Mouse (Mus musculus): ENCODE data around the gene Dyrk1a. TPM values are rescaled to one million over a fixed set of nuclear protein-coding genes. Genes with fewer than 3 reads are reported as not detected.

Gene Dyrk1a
- polyA plus RNA-seq, 1 experiment, result 41.7 TPM

DNA sequence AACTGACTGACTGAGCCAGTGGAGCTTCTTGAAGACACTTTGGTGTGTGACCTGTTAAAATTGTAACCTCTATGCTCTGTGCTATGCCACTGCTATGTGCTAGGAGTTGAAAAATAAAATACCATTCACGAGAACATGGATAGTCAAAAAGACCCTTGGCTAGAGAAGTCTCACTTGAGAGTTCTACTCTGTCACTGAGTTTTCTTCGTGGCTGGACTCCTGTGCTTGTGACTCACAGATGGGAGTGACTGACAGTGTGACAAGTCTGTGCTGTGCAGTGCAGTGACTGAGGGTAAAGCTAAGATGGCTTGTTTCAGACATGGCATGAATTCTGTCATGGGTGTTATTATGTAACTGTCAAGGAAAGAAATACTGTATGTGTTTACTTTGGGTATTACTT, 2.6 kb downstream of the Dyrk1a start:
- H3K4me3 ChIP-seq (replicated peaks; ENCODE audit: insufficient read depth, low read depth, low read length), result peak overlapping the region; percentile 40
- H3K4me1 ChIP-seq (ENCODE audit: control insufficient read depth, insufficient read depth, low read length), result peaks cover 22% of the 10 kb centered on the region
- H3K27ac ChIP-seq (ENCODE audit: insufficient read depth, low read length), result no peak overlapping the region
- 3% methylated on average over 2 of the region's 2 CpGs for WGBS
- TF ChIP-seq POLR2A (IDR thresholded peaks at IDR 0.05; ENCODE audit: borderline replicate concordance, insufficient read depth, low read length), result no peak
- no peak for TF ChIP-seq CTCF (IDR thresholded peaks at IDR 0.05; ENCODE audit: borderline replicate concordance, insufficient read depth, low read depth, low read length)
- DNase-seq, result no peak
- no peaks in the 10 kb centered on the region for H3K27me3 ChIP-seq (ENCODE audit: control insufficient read depth, insufficient read depth, low read length)

DNA sequence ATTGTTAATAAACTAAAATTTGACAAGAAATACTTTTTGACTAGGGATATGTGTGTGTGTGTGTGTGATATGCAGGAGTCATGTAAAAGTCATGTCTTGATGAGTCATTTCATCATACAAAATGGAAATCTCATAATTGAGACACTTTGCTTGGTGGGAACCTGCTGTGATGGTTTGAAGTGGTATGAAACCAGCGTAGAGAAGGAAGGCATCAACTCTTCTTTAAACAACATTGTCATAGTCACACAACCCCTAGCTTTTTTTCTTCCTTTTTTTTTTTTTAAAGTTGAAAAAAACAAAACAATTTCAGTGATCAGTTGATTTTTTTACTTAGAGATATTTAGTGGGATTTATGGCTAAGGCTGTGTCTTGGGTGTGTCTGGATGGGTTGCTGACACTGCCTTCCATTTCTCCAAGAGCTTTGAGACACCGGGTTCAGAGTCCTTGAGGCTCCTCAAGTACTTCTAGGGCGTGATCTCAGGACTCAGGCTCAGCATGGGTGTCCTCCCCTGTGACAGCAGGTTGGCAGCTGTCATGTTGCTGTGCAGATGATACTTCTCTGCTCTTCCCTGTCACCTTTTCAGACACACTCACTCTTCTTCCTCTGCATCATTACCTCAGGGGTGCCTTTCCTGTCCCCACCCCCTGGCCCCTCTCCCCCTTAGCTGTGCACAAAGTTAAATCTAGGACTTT, 4.4 kb downstream of the Dyrk1a start:
- H3K27ac ChIP-seq (ENCODE audit: insufficient read depth, low read length), result no peak overlapping the region
- TF ChIP-seq POLR2A (IDR thresholded peaks at IDR 0.05; ENCODE audit: borderline replicate concordance, insufficient read depth, low read length), result no peak
- no peak for TF ChIP-seq CTCF (IDR thresholded peaks at IDR 0.05; ENCODE audit: borderline replicate concordance, insufficient read depth, low read depth, low read length)
- H3K27me3 ChIP-seq (ENCODE audit: control insufficient read depth, insufficient read depth, low read length), result no peaks in the 10 kb centered on the region

DNA sequence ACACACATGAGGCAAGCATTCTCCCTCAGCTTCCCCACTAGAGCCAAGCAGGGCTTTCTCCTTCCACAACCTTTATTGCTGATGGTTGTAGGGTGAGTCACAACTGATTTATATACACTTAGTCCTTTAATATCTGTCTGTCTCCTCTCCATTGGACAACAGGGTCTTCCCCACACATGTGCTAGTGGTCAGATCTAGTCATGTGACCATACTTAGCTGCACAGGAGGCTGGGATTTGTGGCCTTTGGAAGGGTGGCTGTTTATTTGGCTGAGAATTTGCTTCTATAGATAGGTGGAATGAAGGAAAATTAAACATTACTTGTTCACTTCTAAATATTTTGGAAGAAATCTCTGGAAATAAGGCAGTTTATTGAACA, 4.9 kb downstream of the Dyrk1a start:
- TF ChIP-seq CTCF (IDR thresholded peaks at IDR 0.05; ENCODE audit: borderline replicate concordance, insufficient read depth, low read depth, low read length) (no peak), POLR2A (IDR thresholded peaks at IDR 0.05; ENCODE audit: borderline replicate concordance, insufficient read depth, low read length) (no peak)
- Histone ChIP-seq H3K27me3 (ENCODE audit: control insufficient read depth, insufficient read depth, low read length) (no peaks in the 10 kb centered on the region), H3K4me1 (ENCODE audit: control insufficient read depth, insufficient read depth, low read length) (peaks cover 31% of the 10 kb centered on the region), H3K4me3 (replicated peaks; ENCODE audit: insufficient read depth, low read depth, low read length) (no peak overlapping the region), H3K27ac (ENCODE audit: insufficient read depth, low read length) (no peak overlapping the region)
- no peak for DNase-seq

More for the DNA sequence above, 4.4 kb downstream of the Dyrk1a start:
- 20% methylated on average over 3 of the region's 3 CpGs for WGBS
- Histone ChIP-seq H3K4me3 (replicated peaks; ENCODE audit: insufficient read depth, low read depth, low read length) (no peak overlapping the region), H3K4me1 (ENCODE audit: control insufficient read depth, insufficient read depth, low read length) (peaks cover 31% of the 10 kb centered on the region)
- no peak for DNase-seq

DNA sequence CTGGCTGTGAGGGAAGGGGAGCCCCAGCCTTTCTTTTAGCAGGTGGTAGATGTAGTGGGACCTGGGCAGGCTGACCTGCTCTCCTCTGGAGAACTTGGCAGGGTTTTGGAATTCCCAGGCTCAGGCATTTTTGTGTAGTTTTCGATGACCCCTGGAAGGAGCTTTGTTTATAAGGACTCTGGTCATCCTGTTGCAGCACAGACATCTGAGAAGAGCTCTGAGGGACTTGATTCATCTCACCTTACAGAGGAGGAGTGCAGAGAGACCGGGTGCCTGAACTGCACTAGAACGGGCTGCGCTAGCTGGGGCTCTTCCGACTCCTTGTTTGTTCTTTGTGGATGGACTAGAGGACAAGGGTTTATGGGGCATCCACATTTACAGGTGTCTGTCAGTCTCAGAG, 5.9 kb downstream of the Dyrk1a start:
- DNase-seq, result no peak
- H3K27ac ChIP-seq (ENCODE audit: insufficient read depth, low read length), result no peak overlapping the region
- no peaks in the 10 kb centered on the region for H3K27me3 ChIP-seq (ENCODE audit: control insufficient read depth, insufficient read depth, low read length)
- TF ChIP-seq POLR2A (IDR thresholded peaks at IDR 0.05; ENCODE audit: borderline replicate concordance, insufficient read depth, low read length) (no peak), CTCF (IDR thresholded peaks at IDR 0.05; ENCODE audit: borderline replicate concordance, insufficient read depth, low read depth, low read length) (no peak)
- WGBS, result 28% methylated on average over 5 of the region's 5 CpGs
- peaks cover 37% of the 10 kb centered on the region for H3K4me1 ChIP-seq (ENCODE audit: control insufficient read depth, insufficient read depth, low read length)
- no peak overlapping the region for H3K4me3 ChIP-seq (replicated peaks; ENCODE audit: insufficient read depth, low read depth, low read length)

DNA sequence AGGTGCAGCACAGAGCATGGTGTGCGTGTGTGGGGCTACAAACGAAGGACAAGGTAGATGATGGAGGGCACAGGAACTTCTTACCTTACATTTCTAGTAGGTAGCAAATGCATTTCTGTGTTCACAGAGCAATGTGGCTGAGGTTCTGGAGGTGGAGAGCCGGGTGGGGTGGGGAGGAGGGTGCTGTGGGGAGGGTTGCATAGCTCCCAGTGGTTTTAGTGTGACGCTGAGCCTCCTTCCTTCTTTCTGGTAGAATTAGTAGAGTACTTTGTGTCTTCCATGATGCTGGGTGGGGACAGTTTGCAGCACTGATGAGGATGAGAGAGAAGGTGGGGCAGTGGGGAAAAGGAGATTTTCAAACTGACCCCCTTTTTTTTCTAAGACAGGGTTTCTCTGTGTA, 9.5 kb downstream of the Dyrk1a start:
- Histone ChIP-seq H3K4me3 (replicated peaks; ENCODE audit: insufficient read depth, low read depth, low read length) (no peak overlapping the region), H3K27me3 (ENCODE audit: control insufficient read depth, insufficient read depth, low read length) (no peaks in the 10 kb centered on the region), H3K4me1 (ENCODE audit: control insufficient read depth, insufficient read depth, low read length) (peaks cover 42% of the 10 kb centered on the region), H3K27ac (ENCODE audit: insufficient read depth, low read length) (no peak overlapping the region)
- no peak for DNase-seq
- TF ChIP-seq POLR2A (IDR thresholded peaks at IDR 0.05; ENCODE audit: borderline replicate concordance, insufficient read depth, low read length) (no peak), CTCF (IDR thresholded peaks at IDR 0.05; ENCODE audit: borderline replicate concordance, insufficient read depth, low read depth, low read length) (no peak)
- WGBS, result 78% methylated on average over 4 of the region's 4 CpGs

DNA sequence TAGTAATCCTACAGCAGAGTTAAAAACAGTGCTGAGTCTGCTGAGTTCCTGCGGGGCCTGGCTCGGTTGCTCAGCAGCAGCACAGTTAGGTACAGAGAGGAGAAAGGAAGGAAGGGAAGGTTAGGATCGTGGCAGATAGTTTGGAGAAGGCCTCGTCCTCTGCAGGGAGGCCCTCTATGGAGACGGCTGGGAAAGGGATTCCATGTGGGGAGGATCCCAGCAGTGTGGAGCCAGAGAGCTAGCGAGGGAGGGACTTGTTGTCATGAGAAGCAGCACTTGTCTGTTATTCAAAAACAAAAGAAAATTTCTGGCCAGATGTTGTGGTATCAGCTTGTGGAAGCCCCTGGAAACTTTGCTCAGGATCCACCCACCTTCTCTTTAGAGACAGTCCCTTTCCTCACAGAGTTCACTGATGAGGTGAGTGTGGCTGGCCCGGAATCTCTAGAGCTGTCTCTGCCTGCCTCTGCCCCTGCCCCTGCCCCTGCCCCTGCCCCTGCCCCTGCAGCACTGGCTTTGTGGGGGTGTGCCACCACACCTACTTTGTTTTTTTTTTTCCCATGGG, 11.1 kb downstream of the Dyrk1a start:
- TF ChIP-seq POLR2A (IDR thresholded peaks at IDR 0.05; ENCODE audit: borderline replicate concordance, insufficient read depth, low read length) (no peak), CTCF (IDR thresholded peaks at IDR 0.05; ENCODE audit: borderline replicate concordance, insufficient read depth, low read depth, low read length) (no peak)
- DNase-seq, result no peak
- Histone ChIP-seq H3K4me1 (ENCODE audit: control insufficient read depth, insufficient read depth, low read length) (peaks cover 37% of the 10 kb centered on the region), H3K27ac (ENCODE audit: insufficient read depth, low read length) (no peak overlapping the region), H3K4me3 (replicated peaks; ENCODE audit: insufficient read depth, low read depth, low read length) (no peak overlapping the region), H3K27me3 (ENCODE audit: control insufficient read depth, insufficient read depth, low read length) (no peaks in the 10 kb centered on the region)
- 10% methylated on average over 7 of the region's 7 CpGs for WGBS

DNA sequence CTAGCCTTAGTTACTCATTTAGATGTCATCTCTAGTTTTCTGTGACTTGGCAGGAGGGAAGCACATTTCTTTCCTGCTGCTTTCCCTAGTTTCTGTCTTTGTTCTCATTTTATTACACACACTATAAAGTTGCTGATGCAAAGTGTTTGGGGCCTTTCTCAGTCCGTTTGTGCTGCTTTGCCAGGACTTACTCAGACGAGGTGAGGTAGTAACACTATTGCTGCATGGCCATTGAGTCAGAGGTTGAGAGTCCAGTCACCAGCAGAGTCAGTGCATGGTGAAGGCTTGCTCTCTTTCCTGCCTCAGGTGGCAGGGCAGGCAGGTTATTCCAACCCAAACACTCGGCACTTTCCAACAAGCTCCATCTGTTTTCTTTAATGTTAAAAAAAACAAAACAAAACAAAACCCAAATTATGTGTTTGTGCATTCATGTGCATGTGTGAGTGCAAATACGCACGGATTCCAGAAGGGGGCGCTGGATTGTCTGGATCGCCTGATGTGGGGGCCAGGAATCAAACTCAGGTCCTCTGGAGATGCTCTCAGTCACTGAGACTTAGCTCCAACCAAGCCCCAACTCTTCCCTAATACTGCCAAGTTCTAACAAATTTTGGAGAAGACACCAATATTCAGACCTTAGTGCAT, 16.7 kb downstream of the Dyrk1a start:
- H3K27ac ChIP-seq (ENCODE audit: insufficient read depth, low read length), result no peak overlapping the region
- H3K27me3 ChIP-seq (ENCODE audit: control insufficient read depth, insufficient read depth, low read length), result no peaks in the 10 kb centered on the region
- 50% methylated on average over 7 of the region's 7 CpGs for WGBS
- DNase-seq, result no peak
- TF ChIP-seq POLR2A (IDR thresholded peaks at IDR 0.05; ENCODE audit: borderline replicate concordance, insufficient read depth, low read length) (no peak), CTCF (IDR thresholded peaks at IDR 0.05; ENCODE audit: borderline replicate concordance, insufficient read depth, low read depth, low read length) (no peak)
- H3K4me3 ChIP-seq (replicated peaks; ENCODE audit: insufficient read depth, low read depth, low read length), result no peak overlapping the region
- H3K4me1 ChIP-seq (ENCODE audit: control insufficient read depth, insufficient read depth, low read length), result peaks cover 48% of the 10 kb centered on the region

DNA sequence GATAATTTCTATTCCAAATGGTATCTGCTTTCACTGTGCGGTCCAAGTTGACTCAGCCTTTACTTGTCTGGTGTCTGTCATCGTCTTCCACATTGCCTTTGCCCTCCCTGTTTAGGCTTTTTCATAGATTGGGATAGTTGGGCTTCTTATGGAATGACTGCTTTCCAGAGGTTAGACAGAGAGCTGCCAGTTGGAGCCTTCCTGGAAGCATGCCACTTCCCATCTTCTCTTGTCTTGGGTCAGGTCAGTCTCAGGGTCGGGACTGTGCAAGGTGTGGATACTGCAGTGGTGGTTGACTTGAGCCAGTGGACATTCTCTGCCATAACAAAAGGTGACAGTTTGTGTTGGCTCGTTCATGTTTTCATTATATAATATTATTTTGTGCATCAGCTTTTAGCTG, 17.7 kb downstream of the Dyrk1a start:
- DNase-seq, result no peak
- Histone ChIP-seq H3K27me3 (ENCODE audit: control insufficient read depth, insufficient read depth, low read length) (no peaks in the 10 kb centered on the region), H3K27ac (ENCODE audit: insufficient read depth, low read length) (no peak overlapping the region), H3K4me3 (replicated peaks; ENCODE audit: insufficient read depth, low read depth, low read length) (no peak overlapping the region), H3K4me1 (ENCODE audit: control insufficient read depth, insufficient read depth, low read length) (peaks cover 46% of the 10 kb centered on the region)
- TF ChIP-seq POLR2A (IDR thresholded peaks at IDR 0.05; ENCODE audit: borderline replicate concordance, insufficient read depth, low read length) (no peak), CTCF (IDR thresholded peaks at IDR 0.05; ENCODE audit: borderline replicate concordance, insufficient read depth, low read depth, low read length) (no peak)
- WGBS, result 26% methylated on average over 4 of the region's 4 CpGs

Measured in cerebellum, adult 2 months (tissue).